Mouse (Mus musculus): ENCODE data around the gene Hspbp1. TPM values are rescaled to one million over a fixed set of nuclear protein-coding genes. Genes with fewer than 3 reads are reported as not detected.

The Hspbp1 gene
- total RNA-seq (2022), result 10 to 100 TPM; 76.4 to 91.2 (median 84.1) TPM

GRCm38 (mm10) chr7:4684632-4685417 is at the start of gene Hspbp1:
Hspbp1 (minus strand) TSS chr7:4685068.
- DNase-seq (ENCODE audit: low spot score in 2 of 2), result peak; percentile 93 to 95

GRCm38 (mm10) chr7:4732968-4733392 is 48.1 kb upstream of the Hspbp1 start:
- no peak for DNase-seq (ENCODE audit: low spot score in 2 of 2)

- no peak for DNase-seq (ENCODE audit: low spot score in 2 of 2)
Measured at GRCm38 (mm10) chr7:4731090-4731489, 46.2 kb upstream of the Hspbp1 start.

GRCm38 (mm10) chr7:4725169-4725568 is 40.3 kb upstream of the Hspbp1 start, which contains the start of gene Tmem150b:
Tmem150b (minus strand) TSS chr7:4725249.
- DNase-seq (ENCODE audit: low spot score in 2 of 2), result no peak

- no peak for DNase-seq (ENCODE audit: low spot score in 2 of 2)
Measured at GRCm38 (mm10) chr7:4724359-4724758, 39.5 kb upstream of the Hspbp1 start.

GRCm38 (mm10) chr7:4723508-4723907 is 38.6 kb upstream of the Hspbp1 start:
- DNase-seq (ENCODE audit: low spot score in 2 of 2), result no peak

- DNase-seq (ENCODE audit: low spot score in 2 of 2), result no peak
Measured at GRCm38 (mm10) chr7:4719276-4719675, 34.4 kb upstream of the Hspbp1 start.

- no peak for DNase-seq (ENCODE audit: low spot score in 2 of 2)
Measured at GRCm38 (mm10) chr7:4716955-4717354, 32.1 kb upstream of the Hspbp1 start.

- DNase-seq (ENCODE audit: low spot score in 2 of 2), result no peak
Measured at GRCm38 (mm10) chr7:4712594-4712993, 27.7 kb upstream of the Hspbp1 start.

GRCm38 (mm10) chr7:4705098-4705497 is 20.2 kb upstream of the Hspbp1 start:
- no peak for DNase-seq (ENCODE audit: low spot score in 2 of 2)

GRCm38 (mm10) chr7:4703195-4703594 is 18.3 kb upstream of the Hspbp1 start:
- DNase-seq (ENCODE audit: low spot score in 2 of 2), result no peak

GRCm38 (mm10) chr7:4702334-4702733 is 17.5 kb upstream of the Hspbp1 start:
- DNase-seq (ENCODE audit: low spot score in 2 of 2), result no peak

GRCm38 (mm10) chr7:4693004-4693403 is 8.1 kb upstream of the Hspbp1 start:
- no peak for DNase-seq (ENCODE audit: low spot score in 2 of 2)

- no peak for DNase-seq (ENCODE audit: low spot score in 2 of 2)
Measured at GRCm38 (mm10) chr7:4690951-4691653, 6.2 kb upstream of the Hspbp1 start.

GRCm38 (mm10) chr7:4690387-4690786 is 5.5 kb upstream of the Hspbp1 start, which contains the start of gene Brsk1:
Brsk1 (plus strand) TSS chr7:4690604.
- DNase-seq (ENCODE audit: low spot score in 2 of 2), result peak; percentile 77 to 81

- no peak for DNase-seq (ENCODE audit: low spot score in 2 of 2)
Measured at GRCm38 (mm10) chr7:4684203-4684602, 665 bp downstream of the Hspbp1 start.

GRCm38 (mm10) chr7:4683307-4683706 is 1.6 kb downstream of the Hspbp1 start:
- DNase-seq (ENCODE audit: low spot score in 2 of 2), result no peak

- no peak for DNase-seq (ENCODE audit: low spot score in 2 of 2)
Measured at GRCm38 (mm10) chr7:4675200-4675599, 9.7 kb downstream of the Hspbp1 start.

GRCm38 (mm10) chr7:4674114-4674731 is 10.6 kb downstream of the Hspbp1 start:
- no peak for DNase-seq (ENCODE audit: low spot score in 2 of 2)

- DNase-seq (ENCODE audit: low spot score in 2 of 2), result no peak
Measured at GRCm38 (mm10) chr7:4671956-4672355, 12.9 kb downstream of the Hspbp1 start.

- no peak for DNase-seq (ENCODE audit: low spot score in 2 of 2)
Measured at GRCm38 (mm10) chr7:4670655-4671255, 14.1 kb downstream of the Hspbp1 start.

- no peak for DNase-seq (ENCODE audit: low spot score in 2 of 2)
Measured at GRCm38 (mm10) chr7:4669156-4669555, 15.7 kb downstream of the Hspbp1 start.

Data from layer of hippocampus, adult 8-10 months (tissue).